Mouse (Mus musculus) Patski (cell line): Measurements from ENCODE around the gene Cabp1. TPM values are rescaled to one million over a fixed set of nuclear protein-coding genes. Genes with fewer than 3 reads are reported as not detected.

Source experiments
- ATAC-seq: fragments of 100-300 bp; one replicate; pipeline ENCODE4 v1.8.0; 2021
- CTCF ChIA-PET: fragments of 350-600 bp; sonication (Branson Sonifier 250); formaldehyde crosslinking; loops from one replicate; lab custom pipeline; 2022; ENCODE audit warnings: inconsistent platforms; lab: Charles Lee
- POLR2A ChIA-PET: fragments of 350-600 bp; sonication (Branson Sonifier 250); formaldehyde crosslinking; loops from one replicate; lab custom pipeline; 2022; ENCODE audit warnings: antibody characterized with exemption, inconsistent platforms; lab: Charles Lee
- DNase-seq: peaks from one replicate; pipeline ENCODE4 v3.0.0-alpha.2; 2011; ENCODE audit warnings: low read depth, low spot score
- H3K27me3 ChIP-seq: fragments of 371-371 bp; one replicate; pipeline ENCODE4 v1.5.1; 2021
- CTCF ChIP-seq: fragments of 100-300 bp; IDR thresholded peaks from one replicate; pipeline ENCODE4 v1.5.1; 2021
- in situ Hi-C: fragments of 300-500 bp; cut with MboI; formaldehyde crosslinking; loops from 3 replicates; pipeline ENCODE4 v1.11.1; 2018; ENCODE audit warnings: low pct_unique_long_range_greater_than_20kb, mixed read lengths
- polyA plus RNA-seq: library from polyadenylated mRNA; unstranded; gene quantifications from one replicate; pipeline ENCODE4 v1.2.3, GENCODE M21; 2021

Gene Cabp1
- polyA plus RNA-seq, 1 experiment from 2014 or later, result 0.05 TPM

DNA sequence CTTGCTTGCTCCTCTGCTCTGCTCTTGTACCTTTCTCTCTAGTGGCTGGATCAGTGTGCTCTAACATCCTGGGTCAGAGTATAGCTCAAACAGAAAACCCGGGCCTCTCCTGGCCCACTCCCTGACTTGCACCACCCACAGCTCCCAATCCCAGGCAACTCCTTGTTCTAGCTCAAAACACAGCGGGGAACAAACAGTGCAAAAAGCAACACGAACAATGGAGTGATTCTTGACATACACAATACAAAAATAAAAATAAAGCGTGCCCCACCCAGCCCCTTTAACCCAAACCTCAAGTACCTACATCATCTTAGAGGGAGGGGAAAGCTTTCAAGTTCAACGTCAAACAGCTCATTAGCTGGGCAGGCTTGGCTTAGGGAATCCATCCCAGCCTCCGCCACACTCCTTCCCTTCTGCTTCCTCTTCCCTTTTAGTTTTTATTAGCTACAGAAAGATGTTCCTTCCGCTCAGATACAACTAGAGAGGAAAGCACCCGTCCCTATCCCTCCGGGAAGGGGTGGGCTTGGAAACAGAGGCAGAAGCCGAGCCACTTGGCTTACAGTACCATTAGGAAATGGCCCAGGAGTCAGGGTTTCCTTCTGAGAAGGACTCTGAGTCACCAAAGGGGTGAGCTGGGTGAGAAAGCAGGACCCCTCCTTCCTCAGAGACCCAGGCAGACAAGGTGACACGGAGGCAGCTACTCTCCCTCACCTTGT is 48.8 kb downstream of the Cabp1 start:
- ATAC-seq, result no peak
- TF ChIP-seq CTCF, result no peak
- no peaks in the 10 kb centered on the region for H3K27me3 ChIP-seq
- ChIA-PET POLR2A (interaction anchor here (1.1 kb wide), 1 partner anchor 11 kb away, joined by 3 read pairs; no protein-coding TSS in a partner anchor), CTCF (interaction anchor here (1.0 to 5.1 kb wide), 5 partner anchors 8 to 166 kb away, joined by 3 to 14 read pairs (median 4); no protein-coding TSS in a partner anchor)
- in situ Hi-C loops, result no loop called here
- no peak for DNase-seq

DNA sequence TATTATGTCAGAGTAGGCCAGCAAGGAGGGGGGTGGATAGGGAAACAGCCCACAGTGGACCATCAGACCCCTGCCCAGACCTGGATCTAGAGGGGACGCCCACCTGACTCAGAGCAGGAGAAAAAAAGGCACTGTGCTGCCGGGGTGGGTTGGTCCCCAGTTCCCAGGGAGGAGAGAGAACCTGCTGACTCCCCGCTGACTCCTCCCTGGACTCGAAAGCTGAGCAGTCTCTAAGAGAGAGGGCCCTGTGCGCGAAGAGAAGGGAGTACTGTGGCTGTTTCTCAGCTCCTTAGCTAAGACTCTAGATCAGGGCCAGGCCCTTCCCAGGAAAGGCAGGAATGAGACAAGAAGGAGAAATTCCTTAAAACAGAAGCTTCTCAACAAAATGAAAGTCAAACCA is 49.7 kb downstream of the Cabp1 start:
- in situ Hi-C loops, result no loop called here
- H3K27me3 ChIP-seq, result no peaks in the 10 kb centered on the region
- TF ChIP-seq CTCF, result no peak
- ATAC-seq (no peak), DNase-seq (no peak)
- ChIA-PET POLR2A (interaction anchor here (2.1 kb wide), 1 partner anchor 8 kb away, joined by 6 read pairs; no protein-coding TSS in a partner anchor), CTCF (interaction anchor here (1.0 to 5.1 kb wide), 4 partner anchors 9 to 165 kb away, joined by 3 to 14 read pairs (median 4); no protein-coding TSS in a partner anchor)

DNA sequence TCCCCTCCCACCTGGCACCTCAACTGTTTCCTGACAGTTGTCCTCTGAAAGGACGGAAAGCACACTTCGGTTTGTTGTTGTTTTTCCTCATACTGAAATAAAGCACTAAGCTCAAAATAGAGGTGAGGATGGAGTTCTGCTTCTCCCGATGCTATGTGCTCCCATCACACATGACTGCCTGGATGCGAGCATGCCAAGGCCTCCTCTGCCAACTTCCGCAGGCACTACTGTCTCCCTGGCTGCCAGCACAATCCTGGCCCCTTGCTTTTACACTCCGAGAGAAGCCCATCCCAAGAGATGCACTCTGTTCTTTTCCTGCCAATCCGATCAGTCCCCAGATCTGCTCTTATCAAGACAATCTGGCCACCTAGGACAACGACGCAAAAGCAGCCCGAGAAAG is 50.6 kb downstream of the Cabp1 start:
- TF ChIP-seq CTCF, result no peak
- CTCF ChIA-PET, result interaction anchor here (5.1 kb wide), 1 partner anchor 18 kb away, joined by 14 read pairs; no protein-coding TSS in a partner anchor
- in situ Hi-C loops, result no loop called here
- POLR2A ChIA-PET, result interaction anchor here (2.1 kb wide), 1 partner anchor 8 kb away, joined by 6 read pairs; no protein-coding TSS in a partner anchor
- no peak for ATAC-seq
- H3K27me3 ChIP-seq, result no peaks in the 10 kb centered on the region
- DNase-seq, result no peak

DNA sequence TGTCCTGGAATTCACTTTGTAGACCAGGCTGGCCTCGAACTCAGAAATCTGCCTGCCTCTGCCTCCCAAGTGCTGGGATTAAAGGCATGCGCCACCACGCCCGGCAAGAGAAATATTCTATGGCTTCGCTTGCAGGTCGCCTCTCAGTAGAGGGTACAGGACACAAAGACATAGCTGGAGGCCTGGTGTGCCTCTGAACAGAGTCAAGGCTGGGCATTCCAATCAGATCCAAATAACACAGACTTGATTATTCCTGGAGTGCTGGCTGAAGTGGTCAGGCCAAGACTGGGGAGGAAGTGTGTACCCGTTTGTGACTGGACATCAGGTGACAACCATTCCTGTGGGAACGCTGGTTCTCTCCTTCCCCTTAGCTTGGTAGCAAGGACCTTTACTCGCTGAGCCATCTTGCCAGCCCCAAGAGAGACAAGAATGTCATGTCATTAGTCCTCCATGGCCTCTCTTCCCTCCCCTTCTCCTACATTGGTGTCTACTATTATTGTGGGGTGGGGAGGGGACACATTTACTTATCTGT is 51.9 kb downstream of the Cabp1 start:
- H3K27me3 ChIP-seq, result no peaks in the 10 kb centered on the region
- TF ChIP-seq CTCF, result no peak
- DNase-seq, result no peak
- ATAC-seq, result no peak
- POLR2A ChIA-PET, result interaction anchor here (2.1 kb wide), 1 partner anchor 10 kb away, joined by 6 read pairs; no protein-coding TSS in a partner anchor
- in situ Hi-C loops, result no loop called here
- CTCF ChIA-PET, result interaction anchor here (5.1 kb wide), 1 partner anchor 17 kb away, joined by 14 read pairs; no protein-coding TSS in a partner anchor

DNA sequence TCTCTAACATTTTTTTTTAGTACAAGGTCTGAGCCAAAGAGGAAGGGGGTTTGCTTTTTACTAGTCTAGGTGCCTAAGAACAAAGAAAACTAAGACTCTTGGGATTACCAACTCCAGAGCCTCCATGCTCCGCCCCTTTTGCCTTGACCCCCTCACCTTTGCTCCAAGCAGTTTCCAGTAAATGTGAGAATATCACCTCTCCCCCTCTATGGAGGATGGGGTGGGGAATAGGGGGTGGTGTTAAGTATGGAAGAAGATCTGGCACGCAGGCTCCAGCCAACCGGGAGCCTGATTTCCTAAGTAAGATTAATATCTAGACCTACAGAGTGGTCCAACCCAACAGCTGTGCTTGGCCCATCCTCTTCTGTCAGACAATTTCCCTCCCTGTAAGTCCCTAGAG is 53.5 kb downstream of the Cabp1 start:
- DNase-seq (no peak), ATAC-seq (no peak)
- POLR2A ChIA-PET, result no interaction called here
- in situ Hi-C loops, result no loop called here
- CTCF ChIA-PET, result no interaction called here
- H3K27me3 ChIP-seq, result no peaks in the 10 kb centered on the region
- no peak for TF ChIP-seq CTCF

DNA sequence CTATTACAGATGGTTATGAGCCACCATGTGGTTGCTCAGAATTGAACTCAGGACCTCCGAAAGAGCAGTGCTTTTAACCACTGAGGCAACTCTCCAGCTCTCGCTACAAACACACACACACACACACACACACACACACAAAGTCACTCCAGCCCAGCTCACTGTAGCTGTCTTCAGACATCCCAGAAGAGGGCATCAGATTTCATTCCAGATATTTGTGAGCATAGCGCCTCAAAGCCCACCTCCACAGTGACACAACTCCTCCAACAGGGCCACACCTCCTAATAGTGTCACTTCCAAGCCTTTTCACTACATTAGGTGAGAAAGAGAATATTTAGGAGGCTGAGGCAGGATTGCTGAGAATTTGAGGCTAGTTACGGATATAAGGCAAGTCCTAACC is 55.1 kb downstream of the Cabp1 start:
- no peaks in the 10 kb centered on the region for H3K27me3 ChIP-seq
- POLR2A ChIA-PET, result no interaction called here
- CTCF ChIA-PET, result no interaction called here
- in situ Hi-C loops, result no loop called here
- no peak for TF ChIP-seq CTCF
- DNase-seq (no peak), ATAC-seq (no peak)

DNA sequence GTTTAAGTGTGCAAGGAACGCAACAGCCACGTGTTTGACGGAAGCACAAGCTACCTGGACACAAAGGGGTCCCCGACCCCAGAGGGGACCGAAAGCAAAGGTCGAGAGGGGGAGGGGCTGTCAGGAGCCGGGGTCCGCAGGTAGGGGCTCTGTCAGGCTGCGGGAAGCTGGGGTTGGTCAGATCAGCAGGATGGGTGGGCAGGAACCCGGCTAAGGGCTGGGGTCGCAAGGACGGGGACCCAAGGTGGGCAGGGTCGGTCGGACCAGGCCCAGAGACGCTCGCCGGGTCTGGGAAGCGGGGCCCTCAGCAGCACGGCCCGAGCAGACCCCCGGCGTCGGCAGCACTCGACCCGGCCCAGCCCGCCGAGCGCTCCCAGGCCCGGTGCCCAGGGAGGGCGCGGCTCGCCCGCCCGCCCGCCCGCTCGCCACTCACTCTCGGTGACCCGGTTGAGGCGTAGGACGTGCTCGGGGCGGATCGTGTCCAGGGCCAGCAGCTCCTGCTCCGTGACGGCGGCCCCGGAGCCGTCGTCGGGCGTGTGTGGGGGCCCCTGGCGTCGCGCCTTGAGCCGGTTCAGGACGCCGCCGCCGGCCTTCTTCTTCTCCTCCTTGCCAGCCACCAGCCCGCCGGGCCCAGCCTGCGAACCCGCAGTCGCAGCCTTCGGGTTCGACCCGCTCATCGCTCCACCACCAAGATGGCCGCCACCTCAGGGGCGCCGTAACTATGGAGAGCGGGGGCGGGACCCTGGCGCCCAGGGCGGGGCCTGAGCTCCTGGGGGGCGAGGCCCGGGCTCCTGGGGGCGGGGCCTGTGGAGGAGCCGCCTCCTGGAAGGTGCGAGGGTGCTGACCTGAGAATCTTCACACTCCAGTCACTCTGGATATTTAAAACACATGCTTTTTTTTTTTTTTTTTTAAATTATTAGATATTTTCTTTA is 59.7 kb downstream of the Cabp1 start, which contains the start of gene Unc119b:
TSS of gene Unc119b (minus strand) at position 742 of the 932 bp plus-strand sequence.
- H3K27me3 ChIP-seq, result no peaks in the 10 kb centered on the region
- CTCF ChIA-PET, result interaction anchor here (1.0 to 1.9 kb wide), 4 partner anchors 9 to 156 kb away, joined by 3 to 8 read pairs (median 4); no protein-coding TSS in a partner anchor
- in situ Hi-C loops, result no loop called here
- ATAC-seq, result peak; percentile 79
- DNase-seq, result no peak
- POLR2A ChIA-PET, result interaction anchor here (0.6 to 1.9 kb wide), 2 partner anchors 9 to 11 kb away, joined by 3 to 5 read pairs; no protein-coding TSS in a partner anchor
- TF ChIP-seq CTCF, result no peak

DNA sequence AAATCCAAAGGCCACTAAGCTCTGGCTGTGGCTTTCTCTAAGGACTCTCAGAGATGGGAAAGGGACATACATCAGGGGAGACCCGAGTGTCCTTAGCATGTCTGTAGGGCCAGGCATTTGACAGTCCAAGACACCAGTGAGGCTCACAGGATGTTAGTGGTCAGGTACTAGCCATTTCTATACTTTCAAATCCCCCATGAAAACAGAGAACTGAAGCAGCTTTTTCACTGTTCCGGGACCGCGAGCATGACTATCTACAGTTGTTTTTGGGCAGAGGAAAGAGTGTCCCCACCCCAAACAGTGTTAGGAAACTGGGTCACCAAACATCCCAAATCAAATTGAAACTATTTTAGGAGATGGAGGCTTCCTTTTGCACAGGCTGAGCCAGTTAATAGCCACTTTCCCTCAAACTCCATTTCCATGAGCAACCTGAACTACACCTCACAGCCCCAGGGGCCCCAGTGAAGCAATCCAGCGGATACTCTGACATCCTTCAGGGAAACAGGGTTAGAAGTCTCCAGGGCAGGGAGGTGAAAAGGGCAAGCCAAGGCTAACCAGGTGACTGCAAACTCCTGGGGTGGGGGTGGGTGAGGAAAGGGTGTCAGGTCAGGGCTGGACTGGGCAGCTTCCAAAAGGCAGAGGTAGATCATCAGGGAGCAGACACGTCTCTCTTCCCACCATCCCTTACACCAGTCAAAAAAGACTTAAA is 60.7 kb downstream of the Cabp1 start:
- ChIA-PET CTCF (interaction anchor here (1.0 to 1.4 kb wide), 3 partner anchors 12 to 58 kb away, joined by 3 read pairs; no protein-coding TSS in a partner anchor), POLR2A (interaction anchor here (0.6 to 1.9 kb wide), 2 partner anchors 8 to 12 kb away, joined by 3 to 5 read pairs; no protein-coding TSS in a partner anchor)
- in situ Hi-C loops, result no loop called here
- no peak for TF ChIP-seq CTCF
- H3K27me3 ChIP-seq, result no peaks in the 10 kb centered on the region
- ATAC-seq (no peak), DNase-seq (no peak)

DNA sequence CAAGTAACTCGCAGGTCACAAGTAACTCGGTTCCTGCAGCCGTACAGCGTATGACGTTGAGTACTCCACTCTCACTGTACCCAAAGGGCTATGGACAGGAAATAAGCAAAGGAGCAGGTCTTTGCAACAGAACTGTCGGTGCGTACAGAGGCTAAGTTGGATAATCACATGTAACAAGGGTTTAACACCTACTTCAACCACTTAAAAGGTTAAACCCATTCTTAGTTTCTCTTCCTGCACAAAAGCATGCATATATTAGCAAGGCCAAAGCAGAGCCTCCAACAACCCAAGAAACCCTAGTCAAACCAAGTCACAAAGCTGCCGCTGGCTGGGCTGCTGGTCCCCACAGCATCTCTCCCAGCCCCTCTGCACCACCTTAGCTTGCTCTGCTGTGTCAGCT is 61.7 kb downstream of the Cabp1 start:
- ATAC-seq (no peak), DNase-seq (no peak)
- TF ChIP-seq CTCF, result no peak
- POLR2A ChIA-PET, result no interaction called here
- H3K27me3 ChIP-seq, result no peaks in the 10 kb centered on the region
- in situ Hi-C loops, result no loop called here
- CTCF ChIA-PET, result interaction anchor here (1.0 to 1.4 kb wide), 2 partner anchors 49 to 59 kb away, joined by 3 read pairs; no protein-coding TSS in a partner anchor
